Mouse (Mus musculus) layer of hippocampus, postnatal 14 days (tissue): Measurements from ENCODE around the gene Klra10. TPM values are rescaled to one million over a fixed set of nuclear protein-coding genes. Genes with fewer than 3 reads are reported as not detected.
"Not testable (repeated sequence)": the region's sequence is repeated elsewhere in the genome, so short reads cannot be mapped to it uniquely, and the experiment has no call there.

Experiments used
- DNase-seq, 2 experiments: peaks; one replicate each; pipeline ENCODE4 v3.0.0; 2021 to 2022; ENCODE audit warnings: low spot score in 2 of 2, mixed read lengths in 1 of 2
- long read RNA-seq, 2 experiments: library from polyadenylated mRNA; stranded (forward); transcript quantifications; one replicate each; pipeline ENCODE4 v2.0.0; 2021
- total RNA-seq, 2 experiments: library from RNA; stranded (reverse); gene quantifications; 2 replicates each; pipeline ENCODE4 v1.2.3; 2021

The Klra10 gene
- not detected for total RNA-seq
- long read RNA-seq, experiment 1, result 0 reads
- long read RNA-seq, experiment 2, result 0 reads

- not testable (repeated sequence) for DNase-seq
These were observed at the start of gene Klra10 for GRCm38 (mm10) chr6:130281828-130282227. Gene Klra10 (minus strand): TSS chr6:130281928.

GRCm38 (mm10) chr6:130287984-130288649 lies 6.4 kb upstream of the Klra10 start:
- no peak for DNase-seq

- DNase-seq, result no peak
These were observed 26.4 kb downstream of the Klra10 start for GRCm38 (mm10) chr6:130255326-130255725.

DNA sequence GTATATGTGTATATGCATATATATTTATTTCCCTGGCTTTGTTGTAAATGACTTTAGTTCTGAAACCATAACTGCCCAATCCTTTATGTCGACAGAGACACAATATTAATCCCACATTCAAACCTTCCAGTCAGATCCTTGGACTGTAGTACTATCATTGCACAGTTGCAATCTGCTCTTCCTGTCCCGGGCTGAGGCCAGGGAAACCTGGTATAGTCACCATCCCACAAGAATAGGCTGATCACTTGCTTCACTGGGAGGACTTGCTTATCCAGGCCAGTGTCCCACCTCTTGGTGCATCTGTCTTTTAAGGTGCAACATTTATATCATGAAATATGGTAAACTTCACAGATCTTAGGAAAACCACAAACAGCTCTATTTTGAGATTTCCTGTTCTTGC lies 44.2 kb downstream of the Klra10 start:
- no peak for DNase-seq

DNA sequence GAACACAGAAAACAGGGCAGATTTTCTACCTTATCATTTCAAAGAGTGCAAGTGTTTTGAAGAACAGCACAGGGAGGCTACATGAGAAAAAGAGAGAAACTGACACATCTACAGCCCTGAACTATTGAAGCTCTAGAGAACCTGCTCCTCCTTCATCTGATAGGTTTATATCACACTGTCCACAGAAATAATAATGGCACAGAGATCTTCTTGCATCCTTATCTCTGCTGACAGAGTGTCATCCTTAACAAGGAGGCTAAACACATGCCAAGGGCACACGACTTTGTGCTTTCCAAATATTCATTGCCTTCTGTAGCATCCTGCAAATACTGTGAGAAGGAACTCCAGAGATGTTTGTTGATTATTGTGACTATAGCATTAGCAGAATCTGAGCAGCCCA lies 45.1 kb downstream of the Klra10 start:
- no peak for DNase-seq

DNA sequence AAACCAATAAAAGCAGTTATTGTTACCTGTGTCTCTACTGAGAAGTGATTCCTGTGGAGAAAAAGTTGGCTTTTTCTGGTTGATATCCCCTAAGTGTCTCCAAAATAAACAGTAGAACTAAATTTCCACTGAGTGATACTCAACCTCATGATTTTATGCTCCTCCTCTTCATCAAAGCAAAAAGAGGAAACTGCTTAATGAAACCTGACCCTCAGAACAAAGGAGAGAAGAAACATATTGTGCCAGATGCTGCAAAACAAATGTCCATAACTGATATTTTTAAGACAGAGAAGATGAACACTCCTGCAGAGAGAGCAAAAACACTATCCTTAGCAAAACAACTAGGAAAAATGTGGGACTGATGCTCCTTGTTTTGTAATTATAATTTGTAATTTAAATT lies 48.5 kb downstream of the Klra10 start, which contains the start of gene Klra7:
Klra7 (minus strand) TSS at position 101 of the 400 bp plus-strand sequence.
- DNase-seq, result no peak

Other genes with a start within 250 kb of the Klra10 start
- gene Klra4, start 214.7 kb downstream of the Klra10 start, total RNA-seq, result not detected
- not detected for gene Klra8, start 152.0 kb downstream of the Klra10 start, total RNA-seq
- gene Klra9, start 88.8 kb downstream of the Klra10 start, total RNA-seq, result not detected
- gene Klra7, start 48.6 kb downstream of the Klra10 start, total RNA-seq, result not detected
- not detected for gene Klra3, start 55.6 kb upstream of the Klra10 start, total RNA-seq
- not detected for gene Klra1, start 104.9 kb upstream of the Klra10 start, total RNA-seq